Mouse (Mus musculus) C2C12 (cell line): ENCODE measurements around the gene Tex50. TPM values are rescaled to one million over a fixed set of nuclear protein-coding genes. Genes with fewer than 3 reads are reported as not detected.

Experiments
- H3K27me3 ChIP-seq: one replicate; pipeline ENCODE4 v1.6.1; 2011; ENCODE audit not compliant: control insufficient read depth, insufficient read depth, insufficient read length
- H3K36me3 ChIP-seq: one replicate; pipeline ENCODE4 v1.6.1; 2011; ENCODE audit not compliant: control insufficient read depth, insufficient read depth
- H3K4me3 ChIP-seq: one replicate; pipeline ENCODE4 v1.5.1; 2011; ENCODE audit warnings: mild to moderate bottlenecking, control low read depth; ENCODE audit not compliant: poor library complexity, insufficient read depth, severe bottlenecking
- H3K79me2 ChIP-seq: one replicate; pipeline ENCODE4 v1.6.1; 2011; ENCODE audit not compliant: control insufficient read depth, insufficient read depth
- H3K79me3 ChIP-seq: one replicate; pipeline ENCODE4 v1.6.1; 2011; ENCODE audit warnings: low read depth, control low read depth
- H3ac ChIP-seq: one replicate; pipeline ENCODE3; 2011; ENCODE audit warnings: low read depth; ENCODE audit not compliant: control insufficient read depth, insufficient read length
- CEBPB ChIP-seq: IDR thresholded peaks from one replicate; pipeline ENCODE4 v1.6.1; 2011; ENCODE audit warnings: low read depth, mild to moderate bottlenecking, control low read depth, moderate library complexity
- CTCF ChIP-seq: IDR thresholded peaks from one replicate; pipeline ENCODE4 v1.5.1; 2011; ENCODE audit not compliant: control insufficient read depth, insufficient read depth, insufficient read length
- FOSL1 ChIP-seq: IDR thresholded peaks from one replicate; pipeline ENCODE4 v1.8.0; 2011; ENCODE audit warnings: mild to moderate bottlenecking, low read length; ENCODE audit not compliant: poor library complexity, insufficient read depth, severe bottlenecking
- MAX ChIP-seq: IDR thresholded peaks from one replicate; pipeline ENCODE4 v1.6.1; 2011; ENCODE audit warnings: mild to moderate bottlenecking, control low read depth
- MYOD1 ChIP-seq: IDR thresholded peaks from one replicate; pipeline ENCODE4 v1.6.1; 2011; ENCODE audit warnings: low read depth; ENCODE audit not compliant: control insufficient read depth, insufficient read length
- MYOG ChIP-seq: IDR thresholded peaks from one replicate; pipeline ENCODE4 v1.6.1; 2011; ENCODE audit not compliant: control insufficient read depth, insufficient read length; ENCODE audit errors: extremely low read depth
- USF1 ChIP-seq: IDR thresholded peaks from one replicate; pipeline ENCODE4 v1.6.1; 2011; ENCODE audit warnings: low read depth, mild to moderate bottlenecking, control low read depth, moderate library complexity
- polyA plus RNA-seq: library from polyadenylated mRNA; unstranded; fragments of >200 nt; fragmentation: generic; extraction: Trizol; gene quantifications from one replicate; pipeline ENCODE4 v1.2.1, GENCODE M21; 2012; ENCODE audit warnings: missing spikeins

The Tex50 gene
- polyA plus RNA-seq, 1 experiment: not detected

GRCm38 (mm10) chr1:161139496-161139895 lies 19.6 kb downstream of the Tex50 start:
- no peaks in the 10 kb centered on the region for H3K79me2 ChIP-seq
- no peak for TF ChIP-seq MYOG
- TF ChIP-seq MYOD1: no peak
- H3K4me3 ChIP-seq: no peak overlapping the region
- no peaks in the 10 kb centered on the region for H3K27me3 ChIP-seq
- H3K79me3 ChIP-seq: no peaks in the 10 kb centered on the region
- H3K36me3 ChIP-seq: no peaks in the 10 kb centered on the region
- H3ac ChIP-seq: no peak overlapping the region

- Histone ChIP-seq H3K79me2 (peaks cover 34% of the 10 kb centered on the region), H3K79me3 (peaks cover 12% of the 10 kb centered on the region), H3K4me3 (peak within 1 kb of the TSS; percentile 84), H3ac (peak within 1 kb of the TSS; percentile 92), H3K36me3 (peaks cover 5% of the 10 kb centered on the region), H3K27me3 (no peaks in the 10 kb centered on the region)
- TF ChIP-seq MYOD1 (no peak), USF1 (peak; percentile 37), CEBPB (no peak), CTCF (no peak), MYOG (no peak), FOSL1 (no peak), MAX (peak; percentile 98)
Observed at GRCm38 (mm10) chr1:161130726-161131664, 28.1 kb downstream of the Tex50 start, which contains the start of gene Klhl20. Gene Klhl20, minus strand, starts transcription at chr1:161131511.

DNA sequence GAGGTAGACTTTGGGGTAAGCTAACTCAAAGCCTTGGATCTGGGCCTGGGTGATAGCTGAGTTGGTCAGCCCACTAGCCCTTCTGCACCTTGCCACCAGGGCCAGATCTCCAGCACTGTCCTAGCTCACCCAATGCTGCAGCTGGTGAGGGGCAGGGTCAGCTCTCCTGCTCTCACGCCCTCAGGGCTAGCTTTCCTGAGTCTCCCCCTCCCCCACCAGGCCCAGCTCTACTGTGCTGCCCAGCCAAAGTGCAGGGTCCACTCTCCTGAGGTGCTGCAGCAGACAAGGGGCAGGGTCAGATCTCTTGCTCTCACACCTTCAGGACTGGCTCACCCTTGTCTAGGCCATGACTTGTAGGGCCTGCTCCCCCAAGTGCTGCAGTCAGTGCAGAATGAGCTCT lies 32.7 kb downstream of the Tex50 start:
- Histone ChIP-seq H3K79me2 (peaks cover 34% of the 10 kb centered on the region), H3K79me3 (peaks cover 12% of the 10 kb centered on the region), H3K27me3 (no peaks in the 10 kb centered on the region), H3K4me3 (no peak overlapping the region), H3K36me3 (peaks cover 5% of the 10 kb centered on the region), H3ac (no peak overlapping the region)
- TF ChIP-seq MYOG: no peak
- TF ChIP-seq USF1: no peak
- TF ChIP-seq FOSL1: no peak
- no peak for TF ChIP-seq CEBPB
- TF ChIP-seq MYOD1: no peak
- no peak for TF ChIP-seq CTCF
- no peak for TF ChIP-seq MAX

DNA sequence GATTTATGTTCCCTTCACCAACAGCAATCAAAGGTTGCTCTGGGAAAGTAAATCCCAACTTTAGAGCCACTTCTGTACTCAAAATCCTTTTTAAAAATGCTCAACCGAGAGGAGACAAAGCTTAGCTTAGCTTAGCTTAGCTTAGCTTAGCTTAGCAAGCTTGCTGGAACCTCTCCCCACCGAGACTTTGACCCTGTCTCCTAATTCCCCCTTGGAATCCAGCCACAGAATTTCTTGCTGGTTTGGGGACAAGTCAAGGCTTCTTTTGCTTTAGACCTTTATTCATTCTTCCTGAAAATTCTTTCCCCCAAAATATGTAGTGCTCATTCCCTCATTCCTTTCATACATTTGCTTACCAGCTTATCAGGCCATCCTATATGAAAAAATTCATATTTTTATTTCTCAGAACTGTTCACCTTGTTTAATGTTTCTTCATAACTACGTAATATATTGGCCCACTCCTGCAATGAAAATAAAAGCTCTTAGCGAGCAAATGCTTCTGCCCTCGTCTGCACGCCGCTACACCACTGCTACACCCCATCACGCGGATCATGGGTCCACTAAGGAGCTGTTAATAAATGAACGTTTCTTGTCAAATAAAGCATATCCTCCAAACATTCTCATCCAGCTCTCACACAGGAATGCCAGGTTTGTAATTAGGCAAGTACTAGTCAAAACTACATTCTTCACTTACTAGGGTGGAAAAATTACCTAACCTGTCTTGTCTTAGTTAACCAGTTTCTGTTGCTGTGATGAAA lies 36.3 kb downstream of the Tex50 start:
- no peaks in the 10 kb centered on the region for H3K27me3 ChIP-seq
- H3ac ChIP-seq: no peak overlapping the region
- H3K79me2 ChIP-seq: peaks cover 11% of the 10 kb centered on the region
- peaks cover 4% of the 10 kb centered on the region for H3K36me3 ChIP-seq
- TF ChIP-seq MYOG (no peak), CTCF (no peak), MYOD1 (no peak), CEBPB (no peak), MAX (no peak)
- no peak overlapping the region for H3K4me3 ChIP-seq
- H3K79me3 ChIP-seq: peaks cover 3% of the 10 kb centered on the region

- Histone ChIP-seq H3K79me2 (no peaks in the 10 kb centered on the region), H3K36me3 (no peaks in the 10 kb centered on the region), H3K27me3 (no peaks in the 10 kb centered on the region), H3ac (no peak overlapping the region), H3K4me3 (no peak overlapping the region), H3K79me3 (peaks cover 2% of the 10 kb centered on the region)
- TF ChIP-seq MYOG (no peak), CEBPB (no peak), MYOD1 (no peak), FOSL1 (no peak), CTCF (no peak), USF1 (no peak), MAX (no peak)
Observed at GRCm38 (mm10) chr1:161114591-161114990, 44.5 kb downstream of the Tex50 start.
